Mouse (Mus musculus) heart, embryonic 15.5 days (tissue): ENCODE data around the gene Bet1. TPM values are rescaled to one million over a fixed set of nuclear protein-coding genes. Genes with fewer than 3 reads are reported as not detected.

Source experiments
- polyA plus RNA-seq: library from polyadenylated mRNA; unstranded; fragments of >200 nt; fragmentation: Nextera tagmentation; extraction: Ambion mirVana; gene quantifications from 2 replicates; pipeline ENCODE4 v1.2.1, GENCODE M21; 2015

Gene Bet1
- polyA plus RNA-seq, 1 experiment from 2014 or later = 44.8 TPM

Other genes with a start within 250 kb of the Bet1 start
- 4.5 TPM in 2 replicates for gene Tfpi2, start 98.1 kb downstream of the Bet1 start, polyA plus RNA-seq
- gene Gngt1, start 93.2 kb downstream of the Bet1 start, polyA plus RNA-seq = not detected in 2 replicates
- 88.0 and 135 TPM in 2 replicates for gene Gng11, start 83.1 kb downstream of the Bet1 start, polyA plus RNA-seq